Mouse (Mus musculus) E14TG2a.4 (cell line): ENCODE results near the gene 5530401A14Rik.

Source experiments
- CTCF ChIP-seq: conservative IDR thresholded peaks from 2 replicates; pipeline ENCODE4 v1.5.1; 2014; ENCODE audit warnings: low read length
- POU5F1 ChIP-seq: IDR thresholded peaks from 2 replicates; pipeline ENCODE4 v1.6.1; 2014; ENCODE audit warnings: low read length, borderline replicate concordance

- no peak for TF ChIP-seq CTCF
- TF ChIP-seq POU5F1: no peak
These were observed 22.0 kb upstream of the 5530401A14Rik start for GRCm38 (mm10) chr11:81838426-81838825.
